Mouse (Mus musculus): Measurements from ENCODE around the gene Prkn. TPM values are rescaled to one million over a fixed set of nuclear protein-coding genes. Genes with fewer than 3 reads are reported as not detected.

Prkn gene
- total and polyA plus RNA-seq, 3 experiments = 0.39 to 0.50 TPM; not detected in 1

- H3K9me3 ChIP-seq (replicated peaks; ENCODE audit: insufficient read depth, low read length) = no peaks in the 10 kb centered on the region
- no peaks in the 10 kb centered on the region for H3K4me1 ChIP-seq (ENCODE audit: control insufficient read depth in 1 of 2, insufficient read depth in 2 of 2, low read length in 2 of 2)
- no peak overlapping the region for H3K27ac ChIP-seq (ENCODE audit: control insufficient read depth, low read depth, low read length)
- H3K36me3 ChIP-seq (ENCODE audit: control insufficient read depth in 1 of 2, insufficient read depth in 2 of 2, low read length in 2 of 2) = no peaks in the 10 kb centered on the region
- no peaks in the 10 kb centered on the region for H3K79me2 ChIP-seq (ENCODE audit: control insufficient read depth, insufficient read depth, low read length, poor library complexity)
- no peak overlapping the region for H3K9ac ChIP-seq (ENCODE audit: control insufficient read depth, low read depth, low read length, poor library complexity, severe bottlenecking)
- DNase-seq (ENCODE audit: low read depth, low spot score) = peak; percentile 19
- no peaks in the 10 kb centered on the region for H3K27me3 ChIP-seq (ENCODE audit: control insufficient read depth in 1 of 2, insufficient read depth in 2 of 2, low read length in 2 of 2)
- H3K4me3 ChIP-seq (ENCODE audit: control insufficient read depth in 1 of 2, insufficient read depth in 1 of 2, low read depth in 2 of 2, low read length in 2 of 2) = no peak overlapping the region
- TF ChIP-seq POLR2A (IDR thresholded peaks at IDR 0.05; ENCODE audit: control insufficient read depth in 1 of 2, insufficient read depth in 1 of 2, low read depth in 1 of 2, low read length in 2 of 2, poor library complexity in 1 of 2) (no peak), NRF1 (IDR thresholded peaks at IDR 0.05; ENCODE audit: insufficient read depth, low read depth, low read length, poor library complexity, severe bottlenecking) (no peak), MAZ (IDR thresholded peaks at IDR 0.05; ENCODE audit: low read depth, low read length) (no peak), RCOR1 (IDR thresholded peaks at IDR 0.05; ENCODE audit: low read depth, low read length) (no peak), USF1 (IDR thresholded peaks at IDR 0.05; ENCODE audit: low read depth, low read length) (no peak), NELFE (IDR thresholded peaks at IDR 0.05; ENCODE audit: low read depth, low read length) (no peak), SIN3A (IDR thresholded peaks at IDR 0.05; ENCODE audit: low read length) (no peak), CHD2 (IDR thresholded peaks at IDR 0.05; ENCODE audit: low read length) (no peak), TAL1 (IDR thresholded peaks at IDR 0.05; ENCODE audit: low read length) (no peak), POLR2AphosphoS2 (IDR thresholded peaks at IDR 0.05; ENCODE audit: low read length) (no peak), MXI1 (IDR thresholded peaks at IDR 0.05; ENCODE audit: low read depth, low read length) (no peak), KAT2A (conservative IDR thresholded peaks at IDR 0.05; ENCODE audit: low read depth, low read length) (no peak), UBTF (IDR thresholded peaks at IDR 0.05; ENCODE audit: borderline replicate concordance, insufficient read depth, low read depth, low read length) (no peak), BHLHE40 (IDR thresholded peaks at IDR 0.05; ENCODE audit: borderline replicate concordance, low read depth, low read length) (no peak), MYC (IDR thresholded peaks at IDR 0.05; ENCODE audit: low read depth, low read length) (no peak), GATA1 (IDR thresholded peaks at IDR 0.05; ENCODE audit: low read depth, low read length) (no peak), RAD21 (IDR thresholded peaks at IDR 0.05; ENCODE audit: low read depth, low read length) (no peak)
Observed at GRCm38 (mm10) chr17:12094016-12094415, 1253.8 kb downstream of the Prkn start.

GRCm38 (mm10) chr17:12094827-12095590 is 1254.8 kb downstream of the Prkn start:
- H3K27ac ChIP-seq (ENCODE audit: control insufficient read depth, low read depth, low read length) = no peak overlapping the region
- no peaks in the 10 kb centered on the region for H3K9me3 ChIP-seq (replicated peaks; ENCODE audit: insufficient read depth, low read length)
- no peak for DNase-seq (ENCODE audit: low read depth, low spot score)
- no peaks in the 10 kb centered on the region for H3K4me1 ChIP-seq (ENCODE audit: control insufficient read depth in 1 of 2, insufficient read depth in 2 of 2, low read length in 2 of 2)
- H3K9ac ChIP-seq (ENCODE audit: control insufficient read depth, low read depth, low read length, poor library complexity, severe bottlenecking) = no peak overlapping the region
- H3K36me3 ChIP-seq (ENCODE audit: control insufficient read depth in 1 of 2, insufficient read depth in 2 of 2, low read length in 2 of 2) = no peaks in the 10 kb centered on the region
- no peak for TF ChIP-seq USF1 (IDR thresholded peaks at IDR 0.05; ENCODE audit: low read depth, low read length)
- no peak for TF ChIP-seq MAZ (IDR thresholded peaks at IDR 0.05; ENCODE audit: low read depth, low read length)
- TF ChIP-seq MYC (IDR thresholded peaks at IDR 0.05; ENCODE audit: low read depth, low read length) = no peak
- no peaks in the 10 kb centered on the region for H3K27me3 ChIP-seq (ENCODE audit: control insufficient read depth in 1 of 2, insufficient read depth in 2 of 2, low read length in 2 of 2)
- no peak overlapping the region for H3K4me3 ChIP-seq (ENCODE audit: control insufficient read depth in 1 of 2, insufficient read depth in 1 of 2, low read depth in 2 of 2, low read length in 2 of 2)
- H3K79me2 ChIP-seq (ENCODE audit: control insufficient read depth, insufficient read depth, low read length, poor library complexity) = no peaks in the 10 kb centered on the region

Measured in MEL (cell line).